Mouse (Mus musculus) T-helper 17 cell (primary cell): ENCODE measurements around the gene Cped1.

Experiments used
- in situ Hi-C, 2 experiments: fragments of 300-600 bp; cut with MboI, MseI; formaldehyde crosslinking; loops; 1 replicate in 1 of 2; 2 replicates in 1 of 2; pipeline ENCODE4 v1.15.1; 2025; ENCODE audit warnings: high pct_unique_total_duplicates in 2 of 2

Gene Cped1

GRCm38 (mm10) chr6:21999025-21999424 is 13.3 kb downstream of the Cped1 start:
- in situ Hi-C loops: loop anchor here in 1 of 2 experiments (10.0 kb wide), 1 partner anchor 1994 kb away; no protein-coding TSS in a partner anchor

- in situ Hi-C loops: no loop called here
Measured at GRCm38 (mm10) chr6:22000086-22000485, 14.4 kb downstream of the Cped1 start.

GRCm38 (mm10) chr6:22000881-22001280 is 15.2 kb downstream of the Cped1 start:
- in situ Hi-C loops: no loop called here

GRCm38 (mm10) chr6:22001284-22001916 is 15.7 kb downstream of the Cped1 start:
- in situ Hi-C loops: no loop called here

- in situ Hi-C loops: no loop called here
Measured at GRCm38 (mm10) chr6:22002521-22003199, 16.9 kb downstream of the Cped1 start.

GRCm38 (mm10) chr6:22003200-22003587 is 17.5 kb downstream of the Cped1 start:
- in situ Hi-C loops: no loop called here

GRCm38 (mm10) chr6:22003959-22004543 is 18.3 kb downstream of the Cped1 start:
- in situ Hi-C loops: no loop called here

GRCm38 (mm10) chr6:22008346-22008745 is 22.6 kb downstream of the Cped1 start:
- in situ Hi-C loops: no loop called here

GRCm38 (mm10) chr6:22010258-22010657 is 24.5 kb downstream of the Cped1 start:
- in situ Hi-C loops: no loop called here

GRCm38 (mm10) chr6:22010761-22011281 is 25.1 kb downstream of the Cped1 start:
- in situ Hi-C loops: no loop called here

- in situ Hi-C loops: no loop called here
Measured at GRCm38 (mm10) chr6:22011546-22011945, 25.8 kb downstream of the Cped1 start.

- in situ Hi-C loops: no loop called here
Measured at GRCm38 (mm10) chr6:22012099-22012498, 26.4 kb downstream of the Cped1 start.

- in situ Hi-C loops: no loop called here
Measured at GRCm38 (mm10) chr6:22012501-22012900, 26.8 kb downstream of the Cped1 start.

GRCm38 (mm10) chr6:22013394-22013793 is 27.7 kb downstream of the Cped1 start:
- in situ Hi-C loops: no loop called here

GRCm38 (mm10) chr6:22014291-22014911 is 28.7 kb downstream of the Cped1 start:
- in situ Hi-C loops: no loop called here

GRCm38 (mm10) chr6:22017631-22018030 is 31.9 kb downstream of the Cped1 start:
- in situ Hi-C loops: no loop called here

- in situ Hi-C loops: no loop called here
Measured at GRCm38 (mm10) chr6:22018768-22019445, 33.2 kb downstream of the Cped1 start.

- in situ Hi-C loops: no loop called here
Measured at GRCm38 (mm10) chr6:22019637-22020036, 33.9 kb downstream of the Cped1 start.

- in situ Hi-C loops: no loop called here
Measured at GRCm38 (mm10) chr6:22020696-22021095, 35.0 kb downstream of the Cped1 start.

GRCm38 (mm10) chr6:22021315-22021714 is 35.6 kb downstream of the Cped1 start:
- in situ Hi-C loops: no loop called here

GRCm38 (mm10) chr6:22024168-22024567 is 38.5 kb downstream of the Cped1 start:
- in situ Hi-C loops: no loop called here
